Mouse (Mus musculus) large intestine, adult 2 months (tissue): Measurements from ENCODE around the gene Mrpl22. TPM values are rescaled to one million over a fixed set of nuclear protein-coding genes. Genes with fewer than 3 reads are reported as not detected.
A peak's percentile ranks its signal among the peaks of the same experiment; 100 is the strongest.

Source experiments
- DNase-seq: peaks from one replicate; pipeline ENCODE4 v3.0.0-alpha.2; 2012; ENCODE audit warnings: low read depth, low spot score
- WGBS: fragments of 180-500 bp; shearing (Covaris S2); methylation state at CpG from one replicate; pipeline ENCODE4 v1.1.7; 2018; 5-methylcytosine and 5-hydroxymethylcytosine counted together
- polyA plus RNA-seq: library from polyadenylated mRNA; depleted of rRNA; stranded (reverse); fragments of >200 nt; gene quantifications from 2 replicates; pipeline ENCODE4 v1.2.3, GENCODE M21; 2012; rRNA removed

Gene Mrpl22
- 40.5 and 47.8 TPM in 2 replicates for polyA plus RNA-seq

- WGBS = under 1% methylated on average over 34 of the region's 34 CpGs
- DNase-seq = peak; percentile 88
Measured at GRCm38 (mm10) chr11:58171459-58172091, at the start of gene Mrpl22. Gene Mrpl22, plus strand, starts transcription at chr11:58171661.

- 86% methylated on average over 2 of the region's 2 CpGs for WGBS
Measured at GRCm38 (mm10) chr11:58123711-58124110, 47.8 kb upstream of the Mrpl22 start.

DNA sequence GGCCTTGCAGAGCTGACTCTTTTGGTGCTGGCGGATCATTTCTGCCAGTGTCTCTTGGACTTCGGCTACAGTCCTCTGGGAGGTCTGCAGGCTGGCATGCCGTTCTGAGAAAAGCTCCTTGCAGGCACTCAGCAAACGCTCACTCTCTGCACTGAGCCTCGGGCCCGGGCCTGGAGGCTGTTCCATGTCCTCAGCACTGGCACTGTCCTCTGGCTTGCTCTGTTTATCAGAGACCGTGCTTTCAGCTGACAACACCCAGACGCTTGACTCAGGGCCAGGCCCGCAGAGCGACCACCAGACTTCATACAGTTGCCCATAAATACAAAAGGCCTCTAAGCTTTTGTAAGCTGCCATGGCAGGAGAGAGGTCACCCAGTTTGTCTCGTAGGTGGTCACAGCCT is 46.4 kb upstream of the Mrpl22 start:
- WGBS = 76% methylated on average over 11 of the region's 11 CpGs
- DNase-seq = no peak

More at GRCm38 (mm10) chr11:58123711-58124110, 47.8 kb upstream of the Mrpl22 start:
- DNase-seq = no peak

DNA sequence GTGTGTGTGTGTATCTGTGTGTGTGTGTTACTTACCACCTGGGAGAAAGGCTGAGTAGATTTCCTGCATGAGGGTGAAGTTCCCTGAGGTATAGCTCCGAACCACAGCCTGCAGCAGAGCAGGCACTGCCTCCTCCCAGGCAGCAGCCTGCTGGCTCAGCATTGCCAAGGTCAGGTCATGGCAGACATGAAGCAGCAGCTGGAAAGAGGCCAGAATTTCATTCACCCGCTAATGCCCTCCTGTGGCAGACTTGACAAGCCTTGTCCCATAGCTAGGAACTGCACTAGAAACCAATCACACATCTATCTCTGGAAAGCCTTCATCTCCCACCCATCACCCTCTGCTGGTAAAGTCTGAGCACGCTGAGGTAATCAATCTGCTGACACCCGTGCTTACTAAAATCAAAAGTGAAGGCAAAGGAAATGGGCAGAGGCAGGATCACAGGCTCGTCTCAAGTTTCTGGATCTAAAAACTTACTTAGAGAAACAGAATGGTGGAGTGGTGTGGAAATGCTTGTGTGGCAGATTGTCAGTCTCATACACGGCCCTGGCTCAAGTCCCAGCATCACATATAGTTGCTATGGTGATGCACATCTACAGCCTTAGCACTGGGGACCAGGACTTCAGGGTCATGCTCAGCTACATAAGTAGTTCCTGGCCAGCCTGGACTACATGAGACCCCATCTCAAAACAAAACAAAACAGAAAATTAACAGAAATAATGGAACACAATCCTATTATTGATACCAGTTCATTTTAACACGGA is 44.9 kb upstream of the Mrpl22 start:
- DNase-seq = no peak
- 54% methylated on average over 7 of the region's 7 CpGs for WGBS

DNA sequence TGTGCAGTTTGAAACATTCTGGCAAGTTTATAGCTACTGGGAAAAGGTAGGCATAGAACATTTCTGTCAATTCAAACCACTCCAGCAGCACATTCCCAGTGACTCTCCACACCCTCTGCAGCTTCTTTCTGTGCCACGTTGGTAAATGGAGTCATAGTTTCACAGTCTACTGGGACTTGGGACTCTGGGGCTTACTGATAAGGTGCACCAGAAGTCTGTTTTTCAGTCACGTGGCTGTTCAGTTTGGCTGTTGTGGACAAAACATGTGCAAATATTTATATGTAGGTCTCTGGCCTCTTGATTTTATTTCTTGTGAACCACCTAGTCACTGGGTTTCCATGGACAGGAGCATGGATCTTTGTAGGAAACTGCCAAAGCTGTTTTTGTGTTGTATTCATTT is 43.9 kb upstream of the Mrpl22 start:
- DNase-seq = no peak
- WGBS = 78% methylated on average over 2 of the region's 2 CpGs

GRCm38 (mm10) chr11:58129302-58129843 is 42.1 kb upstream of the Mrpl22 start:
- no peak for DNase-seq
- WGBS = 26% methylated on average over 6 of the region's 6 CpGs

DNA sequence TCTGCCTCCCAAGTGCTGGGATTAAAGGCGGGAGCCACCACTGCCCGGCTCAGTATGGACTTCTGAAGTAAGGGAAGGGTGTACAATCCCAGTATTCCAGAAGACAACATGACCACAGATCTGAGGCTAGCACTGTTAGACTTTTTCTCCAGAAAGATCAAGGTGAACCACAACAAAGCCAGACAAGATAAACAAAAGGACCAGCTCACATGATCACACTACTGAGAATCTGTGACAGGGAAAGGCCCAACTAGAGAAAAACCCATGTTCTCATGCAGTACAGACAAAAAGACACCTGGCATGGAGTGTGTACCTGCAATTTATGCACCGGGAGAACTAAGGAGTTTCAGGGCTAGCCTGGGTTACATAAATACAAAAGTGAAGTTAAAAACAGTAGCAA is 39.4 kb upstream of the Mrpl22 start:
- WGBS = 92% methylated on average over 3 of the region's 3 CpGs

GRCm38 (mm10) chr11:58134869-58135268 is 36.6 kb upstream of the Mrpl22 start:
- DNase-seq = no peak

More for the DNA sequence above, 39.4 kb upstream of the Mrpl22 start:
- no peak for DNase-seq

DNA sequence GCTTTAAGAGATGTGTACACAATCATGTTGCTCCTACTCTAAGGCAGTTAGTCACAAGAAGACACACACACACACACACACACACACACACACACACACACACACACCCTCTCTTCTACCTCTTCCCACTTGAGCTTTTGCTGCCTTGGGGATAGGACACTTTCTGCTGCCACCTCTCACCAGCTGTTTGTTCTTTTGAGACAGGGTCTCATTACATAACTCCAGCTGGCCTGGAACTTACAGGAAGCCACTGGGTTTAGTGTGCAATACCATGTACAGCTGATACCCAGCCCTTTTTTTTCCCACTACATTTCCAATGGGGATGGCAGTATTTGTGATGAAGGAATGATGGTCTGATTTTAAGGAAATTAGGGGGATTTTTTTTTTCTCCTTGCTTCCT is 36.2 kb upstream of the Mrpl22 start:
- no peak for DNase-seq

DNA sequence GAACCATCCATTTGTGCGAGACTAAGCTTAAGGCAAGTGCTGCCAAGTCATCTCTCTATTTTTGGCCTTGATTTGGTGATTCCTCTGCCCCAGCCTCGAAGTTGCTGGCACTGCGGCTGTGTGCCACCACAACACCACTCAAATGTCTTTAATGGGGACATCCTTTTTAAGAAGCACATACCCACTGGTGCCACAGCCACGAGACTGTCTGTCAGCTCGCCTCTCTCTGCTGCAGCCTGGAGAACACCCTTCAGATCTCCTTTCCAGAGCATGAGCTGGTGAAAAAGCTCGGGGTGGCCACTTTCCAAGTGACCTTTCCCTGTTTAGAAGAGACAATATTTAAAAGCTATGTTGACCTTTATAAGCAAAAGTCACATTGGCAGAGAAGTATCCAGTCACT is 34.8 kb upstream of the Mrpl22 start:
- WGBS = 92% methylated on average over 6 of the region's 6 CpGs

GRCm38 (mm10) chr11:58138821-58139220 is 32.6 kb upstream of the Mrpl22 start:
- no peak for DNase-seq
- 94% methylated on average over 11 of the region's 11 CpGs for WGBS

More for the DNA sequence above, 34.8 kb upstream of the Mrpl22 start:
- no peak for DNase-seq

GRCm38 (mm10) chr11:58139466-58139865 is 32.0 kb upstream of the Mrpl22 start:
- WGBS = 90% methylated on average over 3 of the region's 3 CpGs

GRCm38 (mm10) chr11:58143704-58144426 is 27.6 kb upstream of the Mrpl22 start:
- no peak for DNase-seq
- 86% methylated on average over 9 of the region's 9 CpGs for WGBS

More at GRCm38 (mm10) chr11:58139466-58139865, 32.0 kb upstream of the Mrpl22 start:
- no peak for DNase-seq

GRCm38 (mm10) chr11:58146241-58146640 is 25.2 kb upstream of the Mrpl22 start:
- DNase-seq = peak; percentile 85
- WGBS = 31% methylated on average over 5 of the region's 5 CpGs

DNA sequence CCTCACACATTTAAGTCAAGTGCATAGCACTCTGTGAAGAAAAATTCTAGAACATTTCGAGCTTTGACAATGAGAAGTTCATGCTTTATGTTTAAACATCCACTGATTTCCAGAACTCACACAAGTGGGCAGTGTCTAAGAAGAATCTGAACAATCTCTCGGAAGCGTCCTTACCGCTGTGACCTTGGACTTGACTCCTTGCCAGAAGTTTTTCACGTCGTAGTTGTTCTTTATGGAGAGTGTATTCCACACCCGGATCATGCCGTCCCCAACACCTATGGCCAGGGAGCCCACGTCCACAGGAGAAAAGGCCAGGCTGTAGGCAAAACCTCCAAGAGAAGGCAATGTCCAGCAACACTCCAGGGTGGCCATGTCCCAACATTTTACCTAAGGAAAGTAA is 16.0 kb upstream of the Mrpl22 start:
- DNase-seq = no peak
- 67% methylated on average over 9 of the region's 9 CpGs for WGBS

DNA sequence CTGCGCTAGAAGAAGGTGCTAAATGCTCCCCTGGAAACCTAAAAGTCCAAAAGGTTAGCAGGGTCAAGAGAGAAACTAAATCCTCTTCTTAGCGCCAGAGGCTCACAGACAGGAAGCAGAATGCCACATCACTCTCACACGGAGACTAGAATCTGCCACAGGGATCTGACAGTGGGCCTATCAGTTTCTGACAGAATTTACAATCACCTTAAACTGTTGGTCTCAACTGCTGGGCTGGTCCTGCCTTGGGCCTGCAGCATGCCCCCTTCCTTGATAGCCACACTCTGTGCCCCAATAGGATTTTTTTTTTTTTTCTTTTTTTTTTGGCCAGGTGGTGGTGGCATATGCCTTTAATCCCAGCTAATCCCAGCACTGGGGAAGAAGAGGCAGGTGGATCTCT is 14.6 kb upstream of the Mrpl22 start:
- WGBS = 83% methylated on average over 3 of the region's 3 CpGs
- no peak for DNase-seq

- DNase-seq = no peak
- over 99% methylated on average over 2 of the region's 2 CpGs for WGBS
Measured at GRCm38 (mm10) chr11:58165072-58165471, 6.4 kb upstream of the Mrpl22 start.

- no peak for DNase-seq
- 2% methylated on average over 8 of the region's 8 CpGs for WGBS
Measured at GRCm38 (mm10) chr11:58167822-58168166, 3.7 kb upstream of the Mrpl22 start.

- WGBS = under 1% methylated on average over 71 of the region's 71 CpGs
- DNase-seq = no peak
Measured at GRCm38 (mm10) chr11:58168167-58168915, 3.1 kb upstream of the Mrpl22 start, which contains the start of gene Gemin5. Gene Gemin5, minus strand, starts transcription at chr11:58168539.

GRCm38 (mm10) chr11:58169666-58170065 is 1.8 kb upstream of the Mrpl22 start:
- DNase-seq = no peak
- WGBS = 61% methylated on average over 4 of the region's 4 CpGs
